Mouse (Mus musculus) CH12.LX (cell line): ENCODE results near the gene Ap2a1. TPM values are rescaled to one million over a fixed set of nuclear protein-coding genes. Genes with fewer than 3 reads are reported as not detected.
A peak's percentile ranks its signal among the peaks of the same experiment; 100 is the strongest.

Source experiments
- DNase-seq: peaks from one replicate; pipeline ENCODE4 v3.0.0-alpha.2; 2013; ENCODE audit errors: extremely low read depth
- H3K27ac ChIP-seq: 2 replicates; pipeline ENCODE4 v1.5.1; 2012; ENCODE audit warnings: low read depth, mild to moderate bottlenecking, control low read depth, moderate library complexity; ENCODE audit not compliant: insufficient read depth
- H3K27me3 ChIP-seq: replicated peaks from 2 replicates; pipeline ENCODE3; 2012; ENCODE audit warnings: inconsistent platforms
- H3K36me3 ChIP-seq, 2 experiments: replicated peaks in 1 of 2; 2 replicates each; pipeline versions ENCODE3 to v1.6.1; 2012; ENCODE audit warnings: inconsistent platforms in 1 of 2, low read length in 1 of 2, mild to moderate bottlenecking in 1 of 2, mixed read lengths in 1 of 2, moderate library complexity in 1 of 2; ENCODE audit not compliant: control insufficient read depth in 1 of 2, insufficient read depth in 1 of 2
- H3K4me1 ChIP-seq, 2 experiments: 2 replicates each; pipeline ENCODE4 v1.6.1; 2012; ENCODE audit warnings: inconsistent platforms in 1 of 2, moderate library complexity in 1 of 2; ENCODE audit not compliant: insufficient read depth in 2 of 2, control insufficient read depth in 1 of 2
- H3K4me2 ChIP-seq: 2 replicates; pipeline ENCODE4 v1.6.1; 2012; ENCODE audit warnings: low read depth, mild to moderate bottlenecking, control low read depth; ENCODE audit not compliant: poor library complexity, insufficient read depth, severe bottlenecking
- H3K4me3 ChIP-seq, 3 experiments: fragments of 150-350 bp in 1 of 3; sonication (generic) in 1 of 3; replicated peaks in 1 of 3; 2 replicates each; pipeline versions ENCODE3 to v1.5.1; 2011 to 2012; ENCODE audit warnings: low read depth in 2 of 3, low read length in 2 of 3, mild to moderate bottlenecking in 2 of 3, moderate library complexity in 2 of 3, control low read depth in 1 of 3, improper control_type of control experiment in 1 of 3, inconsistent platforms in 1 of 3, mixed read lengths in 1 of 3; ENCODE audit not compliant: poor library complexity in 1 of 3
- H3K79me2 ChIP-seq: replicated peaks from 2 replicates; pipeline ENCODE4 v1.6.1; 2012; ENCODE audit warnings: mild to moderate bottlenecking, moderate library complexity; ENCODE audit not compliant: control insufficient read depth, poor library complexity, insufficient read depth, severe bottlenecking; ENCODE audit errors: extremely low read depth
- H3K9ac ChIP-seq: 2 replicates; pipeline ENCODE4 v1.6.1; 2012; ENCODE audit warnings: low read depth, mild to moderate bottlenecking, control low read depth, moderate library complexity; ENCODE audit not compliant: insufficient read depth
- H3K9me3 ChIP-seq: replicated peaks from 2 replicates; pipeline ENCODE3; 2012; ENCODE audit warnings: low read length, inconsistent platforms, mixed read lengths
- BHLHE40 ChIP-seq: IDR thresholded peaks from 2 replicates; pipeline ENCODE4 v1.6.1; 2011; ENCODE audit warnings: mild to moderate bottlenecking, low read depth, low read length, improper control_type of control experiment
- CHD1 ChIP-seq: IDR thresholded peaks from 2 replicates; pipeline ENCODE4 v1.6.1; 2012; ENCODE audit warnings: low read depth, low read length, improper control_type of control experiment, inconsistent platforms
- CHD2 ChIP-seq: IDR thresholded peaks from 2 replicates; pipeline ENCODE4 v1.6.1; 2011; ENCODE audit warnings: low read length, improper control_type of control experiment
- CTCF ChIP-seq, 2 experiments: IDR thresholded peaks in 1 of 2; conservative IDR thresholded peaks in 1 of 2; 2 replicates each; pipeline ENCODE4 v1.5.1; 2011 to 2012; ENCODE audit warnings: low read depth in 2 of 2, low read length in 2 of 2, improper control_type of control experiment in 1 of 2, inconsistent platforms in 1 of 2, mild to moderate bottlenecking in 1 of 2, moderate library complexity in 1 of 2
- EP300 ChIP-seq: IDR thresholded peaks from 2 replicates; pipeline ENCODE4 v1.6.1; 2011; ENCODE audit warnings: low read length, improper control_type of control experiment
- ETS1 ChIP-seq: conservative IDR thresholded peaks from 2 replicates; pipeline ENCODE4 v1.6.1; 2012; ENCODE audit warnings: low read depth, mild to moderate bottlenecking, inconsistent platforms, low read length, improper control_type of control experiment, moderate library complexity
- GABPA ChIP-seq: IDR thresholded peaks from 2 replicates; pipeline ENCODE4 v1.6.1; 2012; ENCODE audit warnings: low read depth, low read length, improper control_type of control experiment, inconsistent platforms; ENCODE audit not compliant: insufficient replicate concordance
- IRF4 ChIP-seq: IDR thresholded peaks from 2 replicates; pipeline ENCODE4 v1.6.1; 2014; ENCODE audit warnings: low read depth, mild to moderate bottlenecking, inconsistent platforms, low read length, improper control_type of control experiment
- JUN ChIP-seq: IDR thresholded peaks from 2 replicates; pipeline ENCODE4 v1.6.1; 2011; ENCODE audit warnings: low read depth, mild to moderate bottlenecking, low read length, improper control_type of control experiment, moderate library complexity; ENCODE audit not compliant: insufficient read depth
- JUND ChIP-seq: conservative IDR thresholded peaks from 2 replicates; pipeline ENCODE4 v1.6.1; 2011; ENCODE audit warnings: low read depth, low read length, improper control_type of control experiment
- KAT2A ChIP-seq: IDR thresholded peaks from 2 replicates; pipeline ENCODE4 v1.6.1; 2012; ENCODE audit warnings: low read length, improper control_type of control experiment, inconsistent platforms; ENCODE audit not compliant: insufficient replicate concordance
- MAX ChIP-seq: IDR thresholded peaks from 2 replicates; pipeline ENCODE4 v1.6.1; 2011; ENCODE audit warnings: low read length, improper control_type of control experiment
- MEF2A ChIP-seq: IDR thresholded peaks from 2 replicates; pipeline ENCODE4 v1.6.1; 2014; ENCODE audit warnings: low read depth, mild to moderate bottlenecking, inconsistent platforms, low read length, improper control_type of control experiment, borderline replicate concordance
- NELFE ChIP-seq: IDR thresholded peaks from 2 replicates; pipeline ENCODE4 v1.6.1; 2011; ENCODE audit warnings: low read depth, low read length, improper control_type of control experiment
- POLR2AphosphoS2 ChIP-seq: IDR thresholded peaks from 2 replicates; pipeline ENCODE4 v1.6.1; 2011; ENCODE audit warnings: low read depth, low read length, improper control_type of control experiment
- SMC3 ChIP-seq: IDR thresholded peaks from 2 replicates; pipeline ENCODE4 v1.6.1; 2011; ENCODE audit warnings: low read depth, low read length, improper control_type of control experiment
- TBP ChIP-seq: conservative IDR thresholded peaks from 2 replicates; pipeline ENCODE4 v1.6.1; 2011; ENCODE audit warnings: low read depth, low read length, improper control_type of control experiment
- UBTF ChIP-seq: IDR thresholded peaks from 2 replicates; pipeline ENCODE4 v1.6.1; 2012; ENCODE audit warnings: low read depth, mild to moderate bottlenecking, inconsistent platforms, low read length, improper control_type of control experiment, moderate library complexity
- USF2 ChIP-seq: conservative IDR thresholded peaks from 2 replicates; pipeline ENCODE4 v1.6.1; 2011; ENCODE audit warnings: low read depth, low read length, improper control_type of control experiment
- ZNF384 ChIP-seq: IDR thresholded peaks from 2 replicates; pipeline ENCODE4 v1.6.1; 2012; ENCODE audit warnings: low read depth, low read length, improper control_type of control experiment, inconsistent platforms
- dilution Hi-C: fragments of 300-500 bp; cut with MboI; formaldehyde crosslinking; loops from 2 replicates; pipeline ENCODE4 v1.14.3; 2020; ENCODE audit warnings: low sequenced_read_pairs; ENCODE audit not compliant: extremely low pct_unique_long_range_greater_than_20kb, extremely low pct_ligation_motif_present
- in situ Hi-C: fragments of 300-500 bp; cut with MboI; formaldehyde crosslinking; loops from 3 replicates; pipeline ENCODE4 v1.14.3; 2019; ENCODE audit warnings: low sequenced_read_pairs, low pct_ligation_motif_present, low pct_unique_long_range_greater_than_20kb, mixed read lengths
- polyA plus RNA-seq: library from polyadenylated mRNA; unstranded; fragments of >175 nt; gene quantifications from 2 replicates; pipeline ENCODE4 v1.2.1, GENCODE M21; 2012; ENCODE audit warnings: low read depth; ENCODE audit not compliant: insufficient read length
- total RNA-seq, 2 experiments: library from RNA; depleted of rRNA; stranded (reverse); fragments of 300-350 nt in 1 of 2; fragments of >200 nt in 1 of 2; gene quantifications; 2 replicates each; pipeline ENCODE4 v1.2.3; 2012 to 2014

The Ap2a1 gene
- total and polyA plus RNA-seq, 3 experiments = 35.7 to 61.1 (median 56.3) TPM

DNA sequence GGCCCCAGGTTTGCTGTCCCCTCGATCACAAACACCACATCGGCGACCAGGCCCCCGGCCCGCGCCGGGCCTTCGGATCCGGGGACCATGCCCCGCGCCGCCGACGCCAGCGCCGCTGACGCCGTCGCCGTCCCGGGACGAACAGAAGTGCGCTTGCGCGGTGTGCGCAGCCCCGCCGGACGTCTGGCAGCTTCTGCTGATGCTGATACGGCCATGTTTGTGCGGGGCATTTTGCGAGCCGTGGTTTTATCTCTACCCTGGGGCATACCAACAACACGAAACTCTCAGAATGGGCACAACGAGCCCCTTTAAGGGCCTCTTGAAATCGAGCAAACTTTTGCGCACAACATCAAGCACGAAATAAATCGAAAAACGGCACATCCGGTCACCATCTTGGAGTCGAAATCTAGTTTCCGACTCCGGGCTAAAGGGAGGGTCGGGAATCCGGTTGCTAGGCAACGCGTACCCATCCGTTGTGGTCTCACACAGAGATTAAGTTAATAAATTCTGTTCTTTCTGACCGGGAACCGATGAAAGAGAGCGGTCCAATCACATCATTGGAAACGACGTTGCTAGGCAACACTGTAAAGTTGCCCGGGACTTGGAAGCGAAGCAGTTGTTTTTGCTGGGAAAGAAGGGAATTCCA is 36.9 kb downstream of the Ap2a1 start, which contains the start of gene Med25 (continued):
- no peak for TF ChIP-seq BHLHE40
- no peak; the same call in 1 of the 2 replicates for TF ChIP-seq GABPA
- TF ChIP-seq EP300 = no peak
- TF ChIP-seq ETS1 = no peak
- no peak for TF ChIP-seq CHD1
- TF ChIP-seq ZNF384 = no peak
- no peak for TF ChIP-seq UBTF
- no peak for TF ChIP-seq USF2

DNA sequence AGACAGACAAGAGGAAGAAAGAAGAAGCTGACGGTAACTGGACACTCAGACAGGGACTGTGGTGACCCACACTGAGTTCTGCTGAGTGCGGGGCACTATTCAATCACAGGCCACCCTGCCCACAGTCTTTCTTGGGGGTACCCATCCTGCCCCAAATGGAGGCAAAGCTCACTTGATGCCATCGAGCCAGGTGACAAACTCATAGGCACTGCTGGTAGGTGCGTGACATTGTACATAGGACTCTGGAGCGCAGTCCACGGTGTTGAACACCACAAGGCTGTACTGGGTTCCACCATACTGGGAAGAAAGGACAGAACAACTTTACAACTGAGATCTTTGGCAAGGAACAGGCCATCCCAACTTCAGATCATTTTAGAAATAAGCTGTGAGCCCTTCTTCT is 37.7 kb downstream of the Ap2a1 start:
- H3K4me1 ChIP-seq = peaks cover 10 to 19% of the 10 kb centered on the region in 2 experiments
- H3K4me2 ChIP-seq = peak overlapping the region; percentile 85
- no peak for DNase-seq
- in situ Hi-C loops (no loop called here), dilution Hi-C loops (no loop called here)
- no peak overlapping the region for H3K27ac ChIP-seq
- H3K36me3 ChIP-seq = peaks cover 11 to 40% of the 10 kb centered on the region in 2 experiments
- H3K9ac ChIP-seq = peak overlapping the region; percentile 94
- H3K9me3 ChIP-seq = no peaks in the 10 kb centered on the region
- H3K4me3 ChIP-seq = peak overlapping the region; percentile 88 to 91 (median 90)
- no peaks in the 10 kb centered on the region for H3K27me3 ChIP-seq
- TF ChIP-seq TBP (no peak), USF2 (no peak), CHD1 (no peak), MAX (no peak), ZNF384 (no peak), POLR2AphosphoS2 (no peak), EP300 (no peak), MEF2A (no peak), CHD2 (no peak), NELFE (no peak), IRF4 (no peak), BHLHE40 (no peak), KAT2A (no peak), JUN (no peak), CTCF (conservative IDR thresholded peaks at IDR 0.05 in 1 of 2, IDR thresholded peaks at IDR 0.05 in 1 of 2; ENCODE audit: low read depth in 2 of 2, low read length in 2 of 2) (no peak), SMC3 (no peak), JUND (no peak)
- TF ChIP-seq, all 38 proteins: peak for 0
- H3K79me2 ChIP-seq = peaks cover 14% of the 10 kb centered on the region
